Mouse (Mus musculus): ENCODE data around the gene Gm49425. TPM values are rescaled to one million over a fixed set of nuclear protein-coding genes. Genes with fewer than 3 reads are reported as not detected.
"Not testable (repeated sequence)": the region's sequence is repeated elsewhere in the genome, so short reads cannot be mapped to it uniquely, and the experiment has no call there.

Gene Gm49425
- total RNA-seq (2015; ENCODE audit: low replicate concordance): not detected in 2 replicates
- total RNA-seq (2017; ENCODE audit: low replicate concordance): not detected in 2 replicates

- ATAC-seq (replicated peaks; ENCODE audit: low FRiP score, poor library complexity, severe bottlenecking): not testable (repeated sequence)
Measured at GRCm38 (mm10) chr15:101517161-101517560, at the start of gene Gm49425. Gene Gm49425, minus strand, starts transcription at chr15:101517261.

- ATAC-seq (replicated peaks; ENCODE audit: low FRiP score, poor library complexity, severe bottlenecking): no peak
Measured at GRCm38 (mm10) chr15:101562850-101563249, 45.8 kb upstream of the Gm49425 start, which contains the start of gene Krt90. Gene Krt90, minus strand, starts transcription at chr15:101562950.

GRCm38 (mm10) chr15:101558034-101558646 lies 41.1 kb upstream of the Gm49425 start:
- no peak for ATAC-seq (replicated peaks; ENCODE audit: low FRiP score, poor library complexity, severe bottlenecking)

- no peak for ATAC-seq (replicated peaks; ENCODE audit: low FRiP score, poor library complexity, severe bottlenecking)
Measured at GRCm38 (mm10) chr15:101553169-101553568, 36.1 kb upstream of the Gm49425 start.

- ATAC-seq (replicated peaks; ENCODE audit: low FRiP score, poor library complexity, severe bottlenecking): no peak
Measured at GRCm38 (mm10) chr15:101552188-101552587, 35.1 kb upstream of the Gm49425 start.

GRCm38 (mm10) chr15:101550567-101550966 lies 33.5 kb upstream of the Gm49425 start, which contains the start of gene Krt82:
Gene Krt82, minus strand, starts transcription at chr15:101550667.
- no peak for ATAC-seq (replicated peaks; ENCODE audit: low FRiP score, poor library complexity, severe bottlenecking)

GRCm38 (mm10) chr15:101544478-101544877 lies 27.4 kb upstream of the Gm49425 start:
- no peak for ATAC-seq (replicated peaks; ENCODE audit: low FRiP score, poor library complexity, severe bottlenecking)

GRCm38 (mm10) chr15:101542543-101542942 lies 25.5 kb upstream of the Gm49425 start:
- no peak for ATAC-seq (replicated peaks; ENCODE audit: low FRiP score, poor library complexity, severe bottlenecking)

- no peak for ATAC-seq (replicated peaks; ENCODE audit: low FRiP score, poor library complexity, severe bottlenecking)
Measured at GRCm38 (mm10) chr15:101538580-101538900, 21.5 kb upstream of the Gm49425 start.

GRCm38 (mm10) chr15:101537864-101538579 lies 21.0 kb upstream of the Gm49425 start:
- no peak for ATAC-seq (replicated peaks; ENCODE audit: low FRiP score, poor library complexity, severe bottlenecking)

- ATAC-seq (replicated peaks; ENCODE audit: low FRiP score, poor library complexity, severe bottlenecking): no peak
Measured at GRCm38 (mm10) chr15:101536054-101536850, 19.2 kb upstream of the Gm49425 start.

- no peak for ATAC-seq (replicated peaks; ENCODE audit: low FRiP score, poor library complexity, severe bottlenecking)
Measured at GRCm38 (mm10) chr15:101532720-101533119, 15.7 kb upstream of the Gm49425 start, which contains the start of gene Krt84. Gene Krt84, minus strand, starts transcription at chr15:101532820.

GRCm38 (mm10) chr15:101522556-101523232 lies 5.6 kb upstream of the Gm49425 start:
- no peak for ATAC-seq (replicated peaks; ENCODE audit: low FRiP score, poor library complexity, severe bottlenecking)

- ATAC-seq (replicated peaks; ENCODE audit: low FRiP score, poor library complexity, severe bottlenecking): no peak
Measured at GRCm38 (mm10) chr15:101519792-101520191, 2.7 kb upstream of the Gm49425 start.

GRCm38 (mm10) chr15:101508247-101508646 lies 8.8 kb downstream of the Gm49425 start:
- ATAC-seq (replicated peaks; ENCODE audit: low FRiP score, poor library complexity, severe bottlenecking): no peak

GRCm38 (mm10) chr15:101506896-101507758 lies 9.9 kb downstream of the Gm49425 start:
- no peak for ATAC-seq (replicated peaks; ENCODE audit: low FRiP score, poor library complexity, severe bottlenecking)

- ATAC-seq (replicated peaks; ENCODE audit: low FRiP score, poor library complexity, severe bottlenecking): no peak
Measured at GRCm38 (mm10) chr15:101497181-101497580, 19.9 kb downstream of the Gm49425 start.

GRCm38 (mm10) chr15:101495266-101495665 lies 21.8 kb downstream of the Gm49425 start:
- ATAC-seq (replicated peaks; ENCODE audit: low FRiP score, poor library complexity, severe bottlenecking): no peak

- no peak for ATAC-seq (replicated peaks; ENCODE audit: low FRiP score, poor library complexity, severe bottlenecking)
Measured at GRCm38 (mm10) chr15:101494203-101494602, 22.9 kb downstream of the Gm49425 start.
